In the genomic region with DNA sequence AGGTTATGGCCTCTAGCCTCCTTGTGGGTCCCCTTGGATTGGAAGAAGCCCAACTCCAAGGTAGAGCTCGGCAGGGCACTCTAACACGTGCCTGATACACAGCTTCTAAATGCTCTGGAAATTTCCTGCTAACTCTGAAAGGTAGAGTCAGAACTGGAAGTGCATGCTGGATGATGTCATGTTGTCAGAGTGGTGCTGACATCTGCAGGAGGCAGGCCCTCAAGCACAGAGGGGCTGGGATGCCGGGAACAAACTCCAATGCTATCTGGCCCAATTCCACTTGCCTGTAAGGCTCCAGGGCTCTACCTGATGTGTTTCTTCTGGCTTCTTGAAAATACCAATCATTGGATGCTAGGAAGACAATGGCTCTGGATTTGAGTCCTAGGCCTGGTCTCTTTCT, we compare ENCODE assay signal across 25 mouse cellular contexts. TPM values are rescaled to one million over a fixed set of nuclear protein-coding genes. Genes with fewer than 3 reads are reported as not detected.
DNase-seq lines count a peak whose midpoint lies in the region; ATAC-seq lines count a peak whose summit lies in the region.
"Had no signal": no experiment of that assay in that cellular context is flagged by ENCODE, and none has a peak within 500 bp of the region (broad histone marks: within the 10 kb centered on the region; RNA-seq: fewer than 3 reads in every experiment).

No protein-coding gene starts in this region.

- H3K4me2 ChIP-seq in heart, embryonic 12.5 days, result no peak overlapping the region
- H3K4me2 ChIP-seq: intestine, embryonic 15.5 days; liver, embryonic 13.5 days; midbrain, embryonic 11.5 days had no signal

- H3K9me3 ChIP-seq in heart, embryonic 10.5 days, result no peaks in the 10 kb centered on the region
- no peaks in the 10 kb centered on the region for H3K9me3 ChIP-seq in heart, embryonic 12.5 days (replicated peaks)
- H3K9me3 ChIP-seq: G1E; intestine, embryonic 15.5 days; limb, embryonic 10.5 days; liver, embryonic 13.5 days had no signal

- H3K4me3 ChIP-seq in heart, embryonic 10.5 days, result no peak overlapping the region
- H3K4me3 ChIP-seq in heart, embryonic 12.5 days, result no peak overlapping the region
- H3K4me3 ChIP-seq: intestine, embryonic 15.5 days; limb, embryonic 10.5 days; liver, embryonic 13.5 days had no signal

- H3K36me3 ChIP-seq in heart, embryonic 10.5 days, result 0 out of 2 replicates have a peak, but pooled peaks cover 11% of the 10 kb centered on the region
- peaks cover 7% of the 10 kb centered on the region; the same call in 1 of the 2 replicates for H3K36me3 ChIP-seq in heart, embryonic 12.5 days
- H3K36me3 ChIP-seq: intestine, embryonic 15.5 days had no signal

- peaks cover 17% of the 10 kb centered on the region for H3K4me1 ChIP-seq in heart, embryonic 10.5 days
- H3K4me1 ChIP-seq in heart, embryonic 12.5 days (replicated peaks), result peaks cover 22% of the 10 kb centered on the region
- H3K4me1 ChIP-seq: intestine, embryonic 15.5 days; limb, embryonic 10.5 days; liver, embryonic 13.5 days had no signal

- H3K27me3 ChIP-seq in heart, embryonic 10.5 days (ENCODE audit: insufficient read depth, poor library complexity, severe bottlenecking), result no peaks in the 10 kb centered on the region
- no peaks in the 10 kb centered on the region for H3K27me3 ChIP-seq in heart, embryonic 12.5 days (replicated peaks)
- H3K27me3 ChIP-seq: CH12.LX; intestine, embryonic 15.5 days; liver, embryonic 13.5 days; Patski had no signal

- no peak overlapping the region for H3K27ac ChIP-seq in heart, embryonic 10.5 days
- H3K27ac ChIP-seq in heart, embryonic 12.5 days (ENCODE audit: poor library complexity, severe bottlenecking), result peak overlapping the region; percentile 57; the same call in 1 of the 2 replicates
- H3K27ac ChIP-seq: intestine, embryonic 15.5 days; limb, embryonic 10.5 days; liver, embryonic 13.5 days had no signal

- DNase-seq in heart, adult 18-20 months, result peak; percentile 41 to 43
- DNase-seq in heart, embryonic 10.5 days (ENCODE audit: low spot score), result no peak
- DNase-seq in lung, postnatal 36 days, result peak; percentile 10
- no peak for DNase-seq in lung, postnatal 10 days
- peak; percentile 40 to 46 for DNase-seq in heart, postnatal 10 days
- no peak for DNase-seq in adrenal gland, postnatal 25 days
- no peak for DNase-seq in thymus, postnatal 10 days (ENCODE audit: low spot score in 2 of 2)
- DNase-seq: cerebellum, postnatal 36 days; kidney, adult 8-10 months; kidney, postnatal 10 days; liver, embryonic 13.5 days had no signal

- WGBS in heart, embryonic 10.5 days, result 39% methylated on average over 3 of the region's 3 CpGs
- 21% methylated on average over 3 of the region's 3 CpGs for WGBS in heart, embryonic 12.5 days

- no peak overlapping the region for H3K9ac ChIP-seq in heart, embryonic 12.5 days
- H3K9ac ChIP-seq: intestine, embryonic 15.5 days; liver, embryonic 13.5 days had no signal

- ATAC-seq in heart, embryonic 12.5 days (ENCODE audit: insufficient number of reproducible peaks, low FRiP score), result no peak; the same call in 1 of the 2 replicates
- ATAC-seq: forebrain, embryonic 16.5 days; hindbrain, embryonic 16.5 days; intestine, embryonic 15.5 days; Patski had no signal

- intact Hi-C loops in heart, postnatal 10 days (cut with DNase I), result no loop called here

RNA-seq across cellular contexts. Expression of a gene that starts 47.9 kb away (rescaled TPM):
- not detected for total RNA-seq in heart, adult 18-20 months (2021)
- 0.34 and 0.45 TPM in 2 replicates for polyA plus RNA-seq in heart, embryonic 10.5 days (2016; fragmentation: Nextera tagmentation; extraction: Ambion mirVana)
- polyA plus RNA-seq in heart, embryonic 12.5 days (2016; fragmentation: Nextera tagmentation; extraction: Ambion mirVana), result 0.22 and 0.31 TPM in 2 replicates
- not detected for total RNA-seq in heart, postnatal 10 days (2021)
- not detected in 2 replicates for total RNA-seq in adrenal gland, postnatal 25 days (2021)
- total RNA-seq: adrenal gland, adult 18-20 months; gastrocnemius, postnatal 25 days; heart, postnatal 36 days; megakaryocyte progenitor cell, adult 5-6 weeks; neutrophil, adult 5-6 weeks had no signal
- polyA plus RNA-seq: G1E had no signal

Comparison
In these comparisons a context has a peak if more than half of its experiments do, and no peak if none do; other contexts are left out.
1. DNase-seq: peak in heart, adult 18-20 months (2 of 2), lung, postnatal 36 days (single experiment) and heart, postnatal 10 days (2 of 2); none in heart, embryonic 10.5 days (single experiment), lung, postnatal 10 days (single experiment), adrenal gland, postnatal 25 days (single experiment) and thymus, postnatal 10 days (0 of 2).